Mouse (Mus musculus) neural tube, embryonic 14.5 days (tissue): Measurements from ENCODE around the gene Ptgir. TPM values are rescaled to one million over a fixed set of nuclear protein-coding genes. Genes with fewer than 3 reads are reported as not detected.

ENCODE experiments used
- ATAC-seq: fragments of 200-750 bp; cut with Nextera tagmentation; 2 replicates; pipeline ENCODE4 v1.8.0; 2017; ENCODE audit warnings: low read depth, mild to moderate bottlenecking, moderate TSS enrichment, moderate library complexity
- H3K27ac ChIP-seq: fragments of 300-500 bp; sonication (generic); 2 replicates; pipeline ENCODE4 v1.5.1; 2014; ENCODE audit warnings: low read depth, mild to moderate bottlenecking, control low read depth, low read length, moderate library complexity, mixed read lengths
- H3K27me3 ChIP-seq: fragments of 300-500 bp; sonication (generic); 2 replicates; pipeline ENCODE4 v1.6.1; 2014; ENCODE audit warnings: low read length; ENCODE audit not compliant: control insufficient read depth, insufficient read depth
- H3K36me3 ChIP-seq: fragments of 300-500 bp; sonication (generic); 2 replicates; pipeline ENCODE4 v1.6.1; 2014; ENCODE audit warnings: low read length, mixed read lengths; ENCODE audit not compliant: control insufficient read depth, insufficient read depth
- H3K4me1 ChIP-seq: fragments of 300-500 bp; sonication (generic); 2 replicates; pipeline ENCODE4 v1.6.1; 2014; ENCODE audit warnings: low read length; ENCODE audit not compliant: control insufficient read depth, insufficient read depth
- H3K4me2 ChIP-seq: fragments of 300-500 bp; sonication (generic); 2 replicates; pipeline ENCODE4 v1.6.1; 2014; ENCODE audit warnings: mild to moderate bottlenecking, low read depth, low read length, control low read depth
- H3K4me3 ChIP-seq: fragments of 300-500 bp; sonication (generic); 2 replicates; pipeline ENCODE4 v1.5.1; 2014; ENCODE audit warnings: low read depth, low read length, control low read depth, mixed read lengths
- H3K9ac ChIP-seq: fragments of 300-500 bp; sonication (generic); replicated peaks from 2 replicates; pipeline ENCODE4 v1.6.1; 2014; ENCODE audit warnings: low read depth, mild to moderate bottlenecking, control low read depth, low read length, mixed read lengths
- H3K9me3 ChIP-seq: fragments of 300-500 bp; sonication (generic); 2 replicates; pipeline ENCODE4 v1.6.1; 2016; ENCODE audit warnings: low read length; ENCODE audit not compliant: control insufficient read depth
- WGBS: fragments of 180-500 bp; shearing (Covaris S2); extraction: QIAGEN DNeasy Blood & Tissue Kit; methylation state at CpG from one replicate; pipeline ENCODE4 v1.1.7; 2014; 5-methylcytosine and 5-hydroxymethylcytosine counted together
- polyA plus RNA-seq: library from polyadenylated mRNA; unstranded; fragments of >200 nt; fragmentation: Nextera tagmentation; extraction: Ambion mirVana; gene quantifications from 2 replicates; pipeline ENCODE4 v1.2.1, GENCODE M21; 2014

Gene Ptgir
- polyA plus RNA-seq, 1 experiment from 2014 or later = not detected

DNA sequence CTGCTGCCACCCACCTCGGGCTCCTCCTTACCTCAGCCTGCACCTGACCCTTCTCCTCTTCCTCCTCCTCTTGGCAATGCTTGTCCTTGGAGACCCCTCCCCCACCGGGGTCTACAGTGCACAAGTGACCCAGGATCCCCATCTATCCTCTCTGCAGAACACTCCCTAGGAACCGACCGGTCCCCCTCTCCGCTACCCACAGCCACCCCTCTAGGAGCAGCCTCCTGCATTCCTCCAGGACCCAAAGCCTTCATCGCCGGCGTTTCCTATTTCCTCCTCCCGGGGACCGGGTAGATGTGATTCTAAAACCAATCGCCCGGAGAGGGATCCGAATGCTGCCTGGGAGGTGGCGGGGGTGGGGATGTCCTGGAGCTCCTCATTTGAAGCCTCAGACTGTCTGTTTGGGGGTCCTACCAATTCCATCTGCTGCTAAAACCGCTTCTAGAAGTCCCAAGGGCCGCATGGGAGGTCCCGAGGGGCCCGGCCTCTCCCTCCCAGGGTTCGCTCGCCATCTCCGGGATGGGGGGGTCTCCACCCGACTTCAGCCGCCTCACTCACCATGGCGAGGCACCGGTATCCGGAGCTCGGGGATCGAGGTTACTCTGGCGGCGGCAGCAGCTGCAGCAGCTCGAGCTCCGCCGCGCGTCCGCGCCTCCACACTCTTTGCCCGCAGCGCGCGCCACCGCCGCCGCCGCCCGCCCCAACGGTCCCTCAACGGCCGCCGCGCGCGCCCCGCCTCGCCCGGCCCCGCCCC lies 17.2 kb downstream of the Ptgir start:
- no peaks in the 10 kb centered on the region for H3K27me3 ChIP-seq
- peak overlapping the region; percentile 86 for H3K4me3 ChIP-seq
- H3K9me3 ChIP-seq = no peaks in the 10 kb centered on the region
- H3K4me1 ChIP-seq = peaks cover 37% of the 10 kb centered on the region
- peak overlapping the region; percentile 98 for H3K27ac ChIP-seq
- peak overlapping the region; percentile 97 for H3K9ac ChIP-seq
- peak overlapping the region; percentile 92 for H3K4me2 ChIP-seq
- peaks cover 3% of the 10 kb centered on the region; the same call in 1 of the 2 replicates for H3K36me3 ChIP-seq
- under 1% methylated on average over 57 of the region's 57 CpGs for WGBS
- peak; percentile 3 for ATAC-seq

DNA sequence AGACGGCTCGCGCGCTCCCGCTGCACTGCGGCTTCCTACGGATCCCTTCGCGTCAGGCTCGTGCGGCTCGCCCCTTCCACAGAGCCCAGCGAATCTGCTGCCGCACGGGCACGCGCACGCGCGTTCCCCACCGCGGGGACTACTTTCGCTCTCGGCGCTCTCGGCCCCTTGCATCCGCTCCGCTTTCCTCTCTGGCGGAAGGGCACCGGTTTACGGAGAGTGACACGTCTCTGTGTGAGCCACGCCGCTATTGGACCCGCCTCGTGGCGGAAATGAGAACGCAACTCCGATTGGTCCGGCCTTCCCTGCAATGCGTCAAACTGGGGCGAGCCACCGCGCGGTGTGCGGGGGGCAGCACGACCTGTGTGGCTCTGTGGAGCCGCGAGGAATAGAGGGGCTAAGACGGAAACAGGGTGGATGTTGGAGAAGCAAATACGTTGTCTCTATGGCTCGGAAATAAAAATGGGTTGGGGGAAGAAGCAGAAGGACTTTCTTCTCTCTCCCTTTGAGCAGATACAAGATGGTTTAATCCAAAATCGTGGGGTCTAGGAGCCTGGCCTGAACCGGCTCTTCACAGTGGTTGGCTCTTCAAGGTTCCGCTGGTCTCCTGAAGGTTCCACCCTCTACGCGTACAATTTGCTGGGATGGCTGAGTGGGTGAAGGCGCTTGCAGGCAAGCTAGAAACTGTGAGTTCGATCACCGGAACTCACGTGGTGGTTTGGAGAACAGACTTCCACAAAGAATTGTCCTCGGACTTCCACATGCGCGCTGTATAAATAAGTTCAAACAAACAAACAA lies 17.9 kb downstream of the Ptgir start, which contains the start of gene Calm3:
Gene Calm3, minus strand, starts transcription at position 78 of the 798 bp plus-strand sequence.
- Histone ChIP-seq H3K9me3 (no peaks in the 10 kb centered on the region), H3K36me3 (no peaks in the 10 kb centered on the region), H3K4me2 (peak within 1 kb of the TSS; percentile 92), H3K27ac (peak within 1 kb of the TSS; percentile 98), H3K4me1 (peaks cover 35% of the 10 kb centered on the region), H3K9ac (peak within 1 kb of the TSS; percentile 97), H3K27me3 (no peaks in the 10 kb centered on the region), H3K4me3 (peak within 1 kb of the TSS; percentile 86)
- ATAC-seq = peak; percentile 93
- 2% methylated on average over 63 of the region's 64 CpGs for WGBS

DNA sequence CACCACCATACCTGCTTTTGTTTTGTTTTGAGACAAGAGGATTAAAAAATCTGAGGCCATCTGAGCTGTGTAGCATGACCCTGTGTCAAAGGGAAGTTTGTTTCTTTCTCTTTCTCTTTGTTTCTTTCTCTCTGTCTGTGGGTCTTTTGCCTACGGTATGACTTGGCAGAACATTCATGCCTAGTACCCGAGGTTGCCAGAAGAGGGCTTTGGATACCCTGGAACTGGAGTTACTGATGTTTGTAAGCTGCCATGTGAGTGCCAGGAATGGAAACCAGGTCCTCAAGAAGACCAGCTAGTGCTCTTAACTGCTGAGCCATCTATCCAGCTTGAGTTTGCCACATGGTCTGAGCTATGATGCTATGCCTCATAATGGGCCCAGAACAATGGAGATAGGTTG lies 22.1 kb downstream of the Ptgir start:
- no peak for ATAC-seq
- no peaks in the 10 kb centered on the region for H3K36me3 ChIP-seq

DNA sequence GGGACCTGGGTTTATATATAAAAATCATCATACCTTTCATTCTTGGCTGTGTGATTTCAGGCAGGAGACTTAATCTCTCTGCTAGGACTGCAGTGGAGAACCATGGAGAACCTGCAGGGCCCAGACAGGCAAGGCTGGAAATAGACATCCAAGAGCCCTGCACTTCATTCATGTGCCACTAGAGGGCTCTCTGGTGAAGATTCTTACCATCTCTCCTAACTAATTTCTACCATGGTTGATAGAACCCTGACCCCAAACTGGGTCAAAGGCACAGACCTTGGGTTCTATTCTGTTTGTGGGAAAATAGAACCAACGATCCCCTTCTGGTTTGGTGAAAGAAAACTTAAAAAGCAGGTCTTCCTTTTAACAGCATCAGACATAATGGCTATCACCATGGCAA lies 24.6 kb downstream of the Ptgir start:
- H3K27me3 ChIP-seq = no peaks in the 10 kb centered on the region
- no peak overlapping the region for H3K4me2 ChIP-seq
- no peak overlapping the region for H3K9ac ChIP-seq
- ATAC-seq = no peak
- no peak overlapping the region for H3K4me3 ChIP-seq
- no peaks in the 10 kb centered on the region for H3K36me3 ChIP-seq
- H3K27ac ChIP-seq = no peak overlapping the region
- 0 out of 2 replicates have a peak, but pooled peaks cover 4% of the 10 kb centered on the region for H3K4me1 ChIP-seq
- WGBS = 3% methylated on average over 1 of the region's 1 CpGs
- no peaks in the 10 kb centered on the region for H3K9me3 ChIP-seq

More for the DNA sequence above, 22.1 kb downstream of the Ptgir start:
- Histone ChIP-seq H3K9me3 (no peaks in the 10 kb centered on the region), H3K4me3 (no peak overlapping the region), H3K9ac (no peak overlapping the region), H3K27ac (no peak overlapping the region), H3K4me2 (no peak overlapping the region), H3K27me3 (no peaks in the 10 kb centered on the region), H3K4me1 (no peaks in the 10 kb centered on the region)
- 57% methylated on average over 2 of the region's 2 CpGs for WGBS

DNA sequence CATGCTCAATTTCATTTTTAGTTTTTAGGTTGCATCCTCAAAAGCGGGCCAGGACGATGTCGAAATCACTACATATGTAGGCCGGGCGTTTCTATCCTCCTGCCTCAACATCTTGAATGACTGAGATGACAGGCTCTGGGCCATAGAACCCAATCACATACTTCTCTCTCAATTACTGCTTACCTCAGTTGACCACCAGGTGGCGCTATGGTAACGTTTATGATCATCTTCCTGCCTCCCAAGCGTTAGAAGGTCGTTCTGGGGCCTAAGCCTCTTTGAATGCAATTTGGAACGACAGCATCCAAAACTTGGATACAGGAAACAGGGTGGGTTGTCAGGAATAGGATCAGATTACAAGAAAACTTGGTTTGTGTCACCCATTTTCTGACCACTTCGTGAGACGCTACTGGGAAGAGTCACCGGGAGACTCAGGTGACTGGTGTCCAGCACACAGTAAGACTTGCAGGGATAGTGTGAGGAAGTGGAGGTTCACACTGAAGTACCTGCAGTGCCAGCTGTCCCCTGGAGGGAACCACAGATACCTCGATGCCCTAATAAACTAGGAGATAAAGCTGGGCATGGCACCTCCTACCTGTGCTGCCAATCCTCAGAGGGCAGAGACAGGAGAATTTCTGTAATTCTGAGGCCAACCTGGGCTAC lies 25.8 kb downstream of the Ptgir start:
- no peak overlapping the region for H3K4me2 ChIP-seq
- no peak overlapping the region for H3K4me3 ChIP-seq
- H3K9me3 ChIP-seq = no peaks in the 10 kb centered on the region
- H3K4me1 ChIP-seq = 0 out of 2 replicates have a peak, but pooled peaks cover 4% of the 10 kb centered on the region
- H3K27ac ChIP-seq = no peak overlapping the region
- ATAC-seq = peak; percentile 66
- H3K9ac ChIP-seq = no peak overlapping the region
- H3K36me3 ChIP-seq = no peaks in the 10 kb centered on the region
- WGBS = 22% methylated on average over 14 of the region's 14 CpGs
- no peaks in the 10 kb centered on the region for H3K27me3 ChIP-seq

DNA sequence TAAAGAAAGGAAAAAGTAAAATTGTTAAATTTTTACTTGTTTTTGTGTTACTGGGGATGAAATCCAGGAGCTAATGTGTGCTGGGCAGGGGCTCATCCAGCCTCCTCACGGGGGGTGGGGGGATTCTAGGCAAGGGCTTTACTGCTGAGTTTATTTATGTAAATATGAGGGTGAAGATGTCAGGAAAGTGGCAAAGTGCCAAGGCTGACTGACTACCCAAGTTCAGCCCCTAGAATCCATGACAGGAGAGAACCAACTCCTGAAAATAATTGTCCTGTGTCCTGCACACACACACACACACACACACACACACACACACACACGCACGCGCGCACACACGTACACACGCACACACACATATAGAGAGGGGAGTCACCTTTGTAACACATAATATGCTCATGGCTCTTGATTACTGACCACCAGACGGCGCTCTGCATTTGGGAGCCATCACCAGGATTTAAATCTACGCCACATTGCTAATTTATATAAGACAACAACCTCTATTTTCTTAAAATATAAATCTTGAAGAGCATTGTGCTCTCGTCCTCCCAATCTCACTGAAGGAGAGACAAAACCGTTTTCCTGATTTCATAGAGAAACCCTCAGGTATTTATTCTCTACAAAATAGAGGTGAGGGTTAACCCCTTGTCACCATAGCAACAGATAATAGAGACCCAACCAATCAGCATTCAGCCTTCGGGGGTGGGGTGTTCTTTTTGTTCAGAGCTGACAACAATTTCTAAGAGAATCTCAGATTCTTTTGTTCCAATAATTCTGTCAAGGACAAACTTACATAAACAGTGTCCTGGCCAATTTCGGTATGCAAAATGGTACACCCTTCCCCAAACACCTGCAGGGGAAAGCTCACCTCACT lies 26.7 kb downstream of the Ptgir start:
- Histone ChIP-seq H3K4me3 (no peak overlapping the region), H3K36me3 (no peaks in the 10 kb centered on the region), H3K9ac (no peak overlapping the region), H3K4me2 (no peak overlapping the region), H3K27me3 (no peaks in the 10 kb centered on the region), H3K9me3 (no peaks in the 10 kb centered on the region), H3K27ac (peak overlapping the region; percentile 66), H3K4me1 (0 out of 2 replicates have a peak, but pooled peaks cover 4% of the 10 kb centered on the region)
- 37% methylated on average over 14 of the region's 14 CpGs for WGBS
- peak; percentile 70 for ATAC-seq

DNA sequence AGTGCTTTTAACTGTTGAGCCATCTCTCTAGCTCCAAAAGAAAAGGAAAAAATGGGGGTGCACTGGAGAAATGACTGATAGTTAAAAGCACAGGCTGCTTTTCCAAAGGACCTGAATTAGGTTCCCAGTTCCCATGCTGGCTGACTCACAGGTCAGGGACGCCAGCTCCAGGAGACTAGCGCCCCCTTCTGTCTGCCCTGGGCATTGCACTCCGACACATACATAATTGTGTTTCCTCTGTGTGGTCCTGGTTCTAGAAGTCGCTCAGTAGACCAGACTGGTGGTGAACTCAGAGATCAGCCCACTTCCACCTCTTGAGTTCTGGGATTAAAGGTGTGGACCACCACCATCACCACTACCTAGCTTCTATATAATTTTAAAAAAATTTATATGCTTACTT lies 31.0 kb downstream of the Ptgir start:
- WGBS = 45% methylated on average over 4 of the region's 4 CpGs
- H3K4me1 ChIP-seq = peaks cover 10% of the 10 kb centered on the region

DNA sequence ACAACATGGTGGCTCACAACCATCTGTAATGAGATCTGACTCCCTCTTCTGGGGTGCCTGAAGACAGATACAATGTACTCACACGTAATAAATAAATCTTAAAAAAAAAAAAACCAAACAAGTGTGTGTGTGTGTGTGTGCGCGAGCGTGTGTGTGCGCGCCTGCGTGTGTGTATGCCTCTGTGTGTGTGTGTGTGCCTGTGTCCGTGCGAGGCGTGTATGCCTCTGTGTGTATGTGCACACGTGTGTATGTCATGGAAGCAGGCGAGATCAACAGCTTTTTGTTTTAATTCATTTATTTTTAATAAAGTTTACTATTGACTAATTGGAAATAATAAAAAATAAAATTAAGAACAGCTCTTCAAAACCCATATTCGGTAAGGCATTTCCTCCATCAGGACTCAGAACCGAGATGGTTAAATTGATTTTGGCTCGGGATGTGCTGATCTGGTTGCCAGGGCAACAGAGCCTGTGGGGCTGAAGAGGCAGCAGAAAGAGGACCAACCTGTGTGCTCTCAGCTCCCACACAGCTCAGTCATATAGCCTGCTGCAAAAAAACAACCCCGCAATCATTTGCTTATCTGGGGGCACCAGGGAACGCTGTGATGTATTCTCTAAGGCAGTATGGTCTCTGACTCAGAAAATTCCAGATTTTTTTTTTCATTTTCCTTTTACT lies 32.0 kb downstream of the Ptgir start:
- Histone ChIP-seq H3K4me1 (peaks cover 13% of the 10 kb centered on the region), H3K27me3 (no peaks in the 10 kb centered on the region), H3K27ac (peak overlapping the region; percentile 74), H3K9ac (no peak overlapping the region), H3K9me3 (no peaks in the 10 kb centered on the region), H3K4me3 (no peak overlapping the region), H3K36me3 (no peaks in the 10 kb centered on the region), H3K4me2 (no peak overlapping the region)
- 62% methylated on average over 17 of the region's 17 CpGs for WGBS
- ATAC-seq = peak; percentile 91; the same call in 1 of the 2 replicates

More for the DNA sequence above, 31.0 kb downstream of the Ptgir start:
- ATAC-seq = no peak
- Histone ChIP-seq H3K36me3 (no peaks in the 10 kb centered on the region), H3K4me2 (no peak overlapping the region), H3K4me3 (no peak overlapping the region), H3K9ac (no peak overlapping the region), H3K9me3 (no peaks in the 10 kb centered on the region), H3K27me3 (no peaks in the 10 kb centered on the region), H3K27ac (no peak overlapping the region)
